ENCODE assay signal across 16 mouse cellular contexts in the genomic region with DNA sequence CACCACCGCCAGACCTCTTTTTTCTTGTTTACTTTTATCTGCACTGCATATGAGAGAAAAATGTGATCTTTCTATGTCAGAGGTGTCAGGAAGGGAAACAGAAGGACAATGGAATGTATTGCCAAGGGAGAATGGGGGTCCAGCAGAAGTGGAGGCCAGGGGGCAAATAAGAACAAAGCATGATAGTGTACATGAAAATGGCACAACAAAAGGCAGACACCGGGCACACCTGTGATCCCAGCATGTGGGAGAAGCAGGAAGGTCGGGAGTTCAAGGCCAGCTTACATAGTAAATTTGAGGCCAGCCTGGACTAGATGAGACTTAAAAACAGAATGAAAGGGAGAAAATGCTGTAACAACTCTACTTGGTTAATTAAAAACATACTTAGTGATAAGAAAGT.
"Had no signal": no experiment of that assay in that cellular context is flagged by ENCODE, and none has a peak within 500 bp of the region (broad histone marks: within the 10 kb centered on the region; RNA-seq: fewer than 3 reads in every experiment).

No protein-coding gene starts in this region.

- H3K9me3 ChIP-seq: limb, embryonic 10.5 days; limb, embryonic 13.5 days had no signal

- DNase-seq: kidney, adult 18-20 months; kidney, adult 9 months; kidney, postnatal 25 days; layer of hippocampus, adult 9-11 months; lung, embryonic 14.5 days; lung, postnatal 14 days; lung, postnatal 4 days; midbrain, embryonic 14.5 days; thymus, adult 2 months; thymus, postnatal 14 days; thymus, postnatal 4 days had no signal

- H3K4me1 ChIP-seq: limb, embryonic 10.5 days; limb, embryonic 13.5 days had no signal

- H3K4me2 ChIP-seq: limb, embryonic 13.5 days; lung, embryonic 14.5 days; midbrain, embryonic 11.5 days had no signal

- H3K27me3 ChIP-seq: limb, embryonic 13.5 days had no signal

- H3K9ac ChIP-seq: limb, embryonic 13.5 days; lung, embryonic 14.5 days had no signal

- H3K27ac ChIP-seq: layer of hippocampus, adult 2 months; limb, embryonic 10.5 days; limb, embryonic 13.5 days; stomach, postnatal 0 days had no signal

- H3K4me3 ChIP-seq: layer of hippocampus, adult 2 months; limb, embryonic 10.5 days; limb, embryonic 13.5 days had no signal
